Mouse (Mus musculus): ENCODE data around the gene Fgfr2.
"Not testable (repeated sequence)": the region's sequence is repeated elsewhere in the genome, so short reads cannot be mapped to it uniquely, and the experiment has no call there.

The Fgfr2 gene

DNA sequence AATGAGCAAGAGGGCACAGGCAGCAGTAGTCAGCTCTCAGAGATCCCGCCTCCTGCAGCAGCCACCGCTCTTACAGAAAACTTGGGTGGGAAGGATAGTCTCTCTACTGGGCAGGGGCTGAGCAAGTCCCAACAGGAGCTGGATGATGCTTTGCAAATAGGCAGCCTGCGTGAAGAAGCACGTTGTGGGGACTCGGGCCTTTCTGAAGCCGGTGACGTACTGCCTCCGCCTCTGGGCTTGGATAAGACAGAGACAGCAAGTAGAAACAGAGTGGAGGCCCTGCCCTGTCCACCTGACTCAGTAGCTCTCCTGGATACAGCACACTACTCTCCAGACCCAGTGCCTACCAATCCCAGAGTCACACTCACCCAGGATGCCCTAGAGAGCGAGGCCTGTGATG, 2498.9 kb downstream of the Fgfr2 start:
- DNase-seq: no peak

DNA sequence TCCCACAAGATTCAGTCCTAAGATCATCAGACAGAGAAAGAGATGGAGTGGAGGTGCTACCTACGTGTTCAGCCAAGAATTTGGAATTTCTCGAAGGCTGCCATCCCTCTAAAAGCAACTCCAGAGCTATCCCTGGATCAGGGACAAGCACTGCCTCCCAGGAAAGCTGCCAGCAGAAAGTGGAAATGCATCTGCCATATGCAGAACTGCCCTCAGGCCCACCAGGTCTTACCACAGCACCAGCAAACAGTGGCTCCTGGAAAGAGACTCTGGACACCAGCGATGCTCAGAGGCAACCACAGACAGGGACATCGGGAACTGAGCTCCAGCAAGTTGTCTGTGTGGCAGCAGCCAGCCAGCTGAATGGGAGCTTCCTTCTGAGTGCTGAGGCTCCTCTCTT, 2500.8 kb downstream of the Fgfr2 start:
- no peak for DNase-seq

GRCm38 (mm10) chr7:130621953-130622352, 2501.2 kb downstream of the Fgfr2 start:
- DNase-seq: no peak

DNA sequence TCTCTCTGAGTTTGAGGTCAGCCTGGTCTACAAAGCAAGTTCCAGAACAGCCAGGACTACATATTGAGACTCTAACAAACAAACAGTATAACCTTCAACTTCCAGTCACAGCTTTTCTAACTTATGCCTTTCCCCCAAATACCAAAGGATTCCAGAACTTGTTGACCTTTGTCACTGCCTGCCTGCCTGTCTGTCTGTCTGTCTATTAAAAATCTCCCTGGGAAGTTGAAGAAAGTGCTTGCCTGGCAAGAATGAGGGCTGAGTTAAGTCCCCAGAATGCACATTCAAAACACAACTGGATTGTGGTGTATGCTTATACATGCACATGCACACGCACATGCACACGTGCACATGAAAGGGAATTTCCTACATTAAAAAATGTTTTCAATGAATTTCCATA, 2502.1 kb downstream of the Fgfr2 start:
- no peak for DNase-seq

DNA sequence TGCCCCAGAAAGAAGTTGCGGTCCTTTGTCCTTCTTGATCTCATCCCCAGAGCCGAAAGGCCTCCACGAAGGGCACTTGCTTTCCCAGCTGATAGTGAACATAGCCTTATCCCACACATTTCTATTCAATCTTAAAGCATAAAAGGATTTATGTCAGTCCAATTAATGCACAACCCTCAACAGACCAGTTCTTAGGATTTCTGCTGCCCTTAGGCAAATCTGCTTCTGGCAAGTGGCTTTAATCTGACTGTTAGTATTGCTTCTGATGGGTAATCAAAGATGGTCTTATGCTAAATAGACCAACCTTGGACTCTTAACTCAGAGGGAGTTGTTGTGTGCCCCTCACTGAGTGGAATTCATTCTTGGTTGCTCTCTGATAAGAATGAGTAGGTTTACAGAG, 2505.6 kb downstream of the Fgfr2 start:
- DNase-seq: no peak

GRCm38 (mm10) chr7:130613973-130614372, 2509.2 kb downstream of the Fgfr2 start:
- no peak for DNase-seq

DNA sequence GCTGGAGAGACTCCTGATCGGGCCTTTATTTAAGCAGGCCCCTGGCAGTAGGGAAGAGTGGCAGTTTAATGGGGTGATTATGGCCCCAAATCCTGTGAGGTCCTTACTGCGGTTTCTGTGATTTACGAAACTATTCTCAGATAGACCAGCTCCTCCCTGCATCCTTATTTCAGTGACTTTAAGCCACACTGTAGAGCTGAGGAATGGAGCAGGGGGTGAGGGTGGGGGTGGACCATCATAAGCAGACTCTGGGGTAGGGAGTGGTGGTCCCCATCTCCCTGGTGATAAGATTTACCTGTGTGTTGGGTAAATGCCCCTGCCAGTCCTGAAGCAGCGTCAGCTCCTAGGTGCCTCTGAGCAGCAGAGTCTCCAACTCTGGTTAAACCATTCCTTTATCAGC, 2516.2 kb downstream of the Fgfr2 start:
- DNase-seq: no peak

GRCm38 (mm10) chr7:130605111-130605510, 2518.0 kb downstream of the Fgfr2 start:
- DNase-seq: no peak

GRCm38 (mm10) chr7:130604390-130604789, 2518.8 kb downstream of the Fgfr2 start:
- no peak for DNase-seq

DNA sequence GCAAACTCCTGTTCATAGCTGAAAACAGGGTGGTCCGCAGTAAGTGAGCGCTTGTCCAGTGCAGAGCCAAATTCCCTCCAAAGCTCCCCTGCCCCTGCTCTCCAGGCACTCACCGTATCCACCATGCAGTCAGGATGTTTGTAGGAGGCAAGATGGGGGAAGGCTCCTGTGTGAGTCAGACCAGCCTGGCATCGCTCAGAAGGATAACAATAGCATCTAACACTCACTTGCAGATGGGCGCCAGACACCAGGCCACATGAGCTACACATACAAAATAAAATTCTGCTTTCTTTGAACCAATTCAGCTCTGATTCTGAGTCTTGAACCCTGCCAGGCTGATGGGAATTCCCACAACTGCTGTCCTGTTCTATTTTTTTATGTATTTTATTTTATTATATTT, 2519.6 kb downstream of the Fgfr2 start:
- DNase-seq: no peak

- DNase-seq: no peak
These were observed 2520.3 kb downstream of the Fgfr2 start for GRCm38 (mm10) chr7:130602804-130603203.

DNA sequence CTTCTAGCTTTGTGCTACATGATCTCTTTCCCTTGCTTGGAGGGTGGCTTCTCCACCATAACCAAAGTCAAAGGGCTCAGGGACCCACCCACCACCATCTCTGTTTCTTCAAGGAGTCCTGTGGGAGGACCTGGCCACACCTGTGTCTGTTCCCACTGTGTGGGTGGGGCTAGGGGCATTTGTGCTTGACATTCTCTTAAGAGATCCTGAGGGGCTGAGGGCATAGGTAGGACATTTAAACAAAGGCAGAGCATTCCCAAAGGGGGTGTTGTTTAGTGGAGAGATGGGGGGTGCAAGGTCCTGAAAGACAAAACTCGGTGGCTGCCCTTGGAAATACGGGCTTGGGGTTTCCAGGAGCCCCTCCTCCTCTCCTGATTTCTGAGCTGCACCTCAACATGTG, 2522.6 kb downstream of the Fgfr2 start:
- DNase-seq: no peak

GRCm38 (mm10) chr7:130600074-130600473, 2523.1 kb downstream of the Fgfr2 start:
- DNase-seq: no peak

- no peak for DNase-seq
These were observed 2525.6 kb downstream of the Fgfr2 start for GRCm38 (mm10) chr7:130597546-130597945.

DNA sequence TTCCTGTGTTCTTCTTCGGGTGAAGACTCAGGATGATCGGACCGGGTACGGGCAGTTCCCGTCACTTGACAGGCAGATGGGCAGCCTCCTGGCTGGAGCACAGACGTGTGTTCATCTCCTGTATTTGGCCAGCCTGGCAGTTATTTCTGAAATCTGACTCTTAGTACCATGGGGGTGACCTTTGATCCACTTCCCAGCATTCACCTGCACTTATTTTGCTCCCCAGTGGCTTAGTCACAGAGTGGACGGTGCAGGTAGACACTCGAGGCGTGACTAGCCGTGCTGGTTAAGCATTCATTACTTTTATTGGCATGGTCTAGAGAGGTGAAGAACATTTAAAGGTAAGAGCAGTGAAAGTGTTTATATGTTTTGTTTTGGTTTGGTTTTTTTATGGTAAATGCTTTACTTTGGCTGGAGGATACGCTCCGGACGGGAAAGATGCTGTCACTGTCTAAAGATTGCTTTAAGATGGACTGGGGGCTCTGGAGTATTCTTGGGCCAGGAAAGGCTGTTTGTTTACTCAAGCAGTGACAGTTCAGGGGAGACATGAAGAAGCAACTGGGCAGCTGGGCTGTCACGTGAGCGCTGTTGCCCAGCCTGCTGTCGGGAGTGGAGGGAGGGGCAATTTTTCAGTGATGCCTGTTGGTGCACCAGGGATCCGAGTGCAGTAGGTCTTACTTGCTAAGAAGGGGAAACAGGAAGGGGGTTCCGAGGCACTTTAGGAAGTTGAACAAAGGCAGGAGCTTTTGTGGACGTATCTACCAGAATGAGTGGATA, 2526.9 kb downstream of the Fgfr2 start:
- not testable (repeated sequence) for DNase-seq

- DNase-seq: not testable (repeated sequence)
These were observed 2529.5 kb downstream of the Fgfr2 start for GRCm38 (mm10) chr7:130593375-130594239.

GRCm38 (mm10) chr7:130592975-130593374, 2530.2 kb downstream of the Fgfr2 start:
- not testable (repeated sequence) for DNase-seq

GRCm38 (mm10) chr7:130590845-130591437, 2532.2 kb downstream of the Fgfr2 start:
- DNase-seq: no peak

DNA sequence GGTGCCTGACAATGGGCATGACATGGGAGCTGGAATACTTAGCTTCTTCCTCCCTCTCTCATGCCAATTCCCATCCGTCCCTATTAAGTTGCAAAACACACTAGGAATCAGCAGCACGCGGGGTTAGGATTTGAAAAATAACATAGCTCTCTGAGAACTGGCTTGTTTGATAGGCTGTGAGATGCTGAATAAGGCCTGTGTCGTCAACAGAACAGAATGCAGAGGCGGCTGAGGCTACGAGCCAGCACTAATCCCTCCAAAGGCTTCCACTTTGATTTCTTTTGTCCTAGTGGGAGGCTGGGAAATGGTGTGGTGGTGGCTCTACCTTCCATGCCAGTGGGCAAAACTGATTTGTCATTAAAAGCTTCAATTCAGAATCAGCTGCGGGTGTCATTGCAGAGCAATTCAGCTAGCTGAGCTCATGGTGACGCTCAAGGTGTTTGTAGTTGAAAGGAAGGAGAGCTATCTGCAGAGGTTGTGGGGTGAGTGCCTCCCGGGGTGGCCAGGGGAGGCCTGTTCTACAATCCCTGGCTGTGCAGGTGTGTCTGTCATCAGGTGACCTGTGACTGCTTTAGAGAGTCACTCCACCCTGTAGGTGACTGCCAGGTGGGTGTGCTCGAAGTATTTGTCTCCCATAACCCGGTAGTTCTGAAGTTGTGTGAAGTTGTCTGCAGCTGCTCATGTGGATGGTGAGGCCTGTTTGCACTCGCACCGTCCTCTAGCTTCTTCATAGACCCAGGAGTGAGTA, 2532.9 kb downstream of the Fgfr2 start:
- no peak for DNase-seq

- no peak for DNase-seq
These were observed 2536.6 kb downstream of the Fgfr2 start for GRCm38 (mm10) chr7:130586521-130587072.

DNA sequence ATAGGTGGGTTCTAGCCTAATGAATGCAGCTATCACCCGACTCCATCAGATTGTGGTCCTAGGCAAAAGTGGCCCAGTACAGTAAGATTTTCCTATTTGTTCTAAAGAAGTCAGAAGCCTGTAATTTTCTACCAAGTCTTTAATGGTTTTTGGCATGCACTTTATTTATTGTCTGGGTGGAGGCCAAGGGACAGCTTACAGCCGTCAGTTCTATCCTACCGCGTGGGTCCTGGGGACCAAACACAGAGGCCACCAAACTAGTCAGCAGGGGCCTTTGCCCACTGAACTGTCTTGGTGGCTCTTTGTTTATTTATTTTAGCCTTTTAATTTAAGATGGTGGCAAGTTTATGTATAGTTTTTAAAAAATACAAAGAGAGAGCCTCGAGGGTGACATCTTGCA, 2544.5 kb downstream of the Fgfr2 start:
- DNase-seq: no peak

- no peak for DNase-seq
These were observed 2545.1 kb downstream of the Fgfr2 start for GRCm38 (mm10) chr7:130578066-130578465.
